In the genomic region with DNA sequence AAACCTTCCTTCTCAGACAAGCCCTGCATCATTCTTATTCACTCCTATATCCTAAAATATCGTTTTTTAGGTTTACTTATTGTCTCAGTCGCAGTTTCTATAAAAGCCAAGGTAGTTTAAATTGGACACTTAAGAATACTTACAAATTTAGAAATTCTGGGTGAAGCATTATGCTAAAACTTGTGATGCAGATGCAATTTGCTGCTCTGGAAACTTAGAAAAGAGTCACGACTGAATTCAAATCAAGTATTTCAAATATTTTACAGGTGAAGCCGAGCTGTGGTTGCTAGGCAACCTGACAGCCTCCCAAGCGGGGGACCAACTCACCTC, we compare ENCODE assay signal across 8 mouse cellular contexts. TPM values are rescaled to one million over a fixed set of nuclear protein-coding genes. Genes with fewer than 3 reads are reported as not detected.
DNase-seq lines count a peak whose midpoint lies in the region; ATAC-seq and TF ChIP-seq lines count a peak whose summit lies in the region.

No protein-coding gene starts in this region.

- peak overlapping the region; percentile 81 for H3K4me3 ChIP-seq in heart, embryonic 15.5 days
- H3K4me3 ChIP-seq in MEL (ENCODE audit: control insufficient read depth in 1 of 2, insufficient read depth in 1 of 2, low read depth in 2 of 2, low read length in 2 of 2) (peak overlapping the region; percentile 45 to 73), macrophage (ENCODE audit: inconsistent target) (peak overlapping the region; percentile 41)
- peak overlapping the region; percentile 21 for H3K4me3 ChIP-seq in hindbrain, embryonic 11.5 days (ENCODE audit: low read depth, low read length)

- H3K79me2 ChIP-seq in MEL (ENCODE audit: control insufficient read depth, insufficient read depth, low read length, poor library complexity) (peaks cover 9% of the 10 kb centered on the region), macrophage (ENCODE audit: inconsistent target) (peaks cover 47% of the 10 kb centered on the region)

- H3K4me2 ChIP-seq in heart, embryonic 15.5 days, result peak overlapping the region; percentile 65
- H3K4me2 ChIP-seq in hindbrain, embryonic 11.5 days (replicated peaks; ENCODE audit: low read depth, low read length), result peak overlapping the region; percentile 30

- intact Hi-C loops in heart, postnatal 36 days (cut with DNase I), result loop anchor here (2.0 kb wide), 1 partner anchor 101 kb away; a partner anchor contains a TSS

- H3K4me1 ChIP-seq in heart, embryonic 15.5 days (replicated peaks), result peaks cover 21% of the 10 kb centered on the region
- H3K4me1 ChIP-seq in MEL (ENCODE audit: control insufficient read depth in 1 of 2, insufficient read depth in 2 of 2, low read length in 2 of 2), result peaks cover 0 to 6% of the 10 kb centered on the region in 2 experiments; a peak in 2 of 4 replicates
- no peaks in the 10 kb centered on the region; the same call in 1 of the 2 replicates for H3K4me1 ChIP-seq in hindbrain, embryonic 11.5 days (replicated peaks; ENCODE audit: control insufficient read depth, insufficient read depth, low read length)

- no peak for DNase-seq in heart, postnatal 36 days
- DNase-seq in MEL (ENCODE audit: low read depth, low spot score), result no peak
- DNase-seq in hindbrain, embryonic 11.5 days (ENCODE audit: low spot score), result no peak
- no peak for DNase-seq in frontal cortex, adult 2 months (ENCODE audit: extremely low spot score in 1 of 2, low spot score in 1 of 2)
- no peak for DNase-seq in urinary bladder, postnatal 4 days (ENCODE audit: low spot score in 2 of 2)
- no peak for DNase-seq in left cerebral cortex, adult 9 months (ENCODE audit: low spot score in 2 of 2)

- WGBS in heart, embryonic 15.5 days, result 9% methylated on average over 5 of the region's 5 CpGs
- 13% methylated on average over 5 of the region's 5 CpGs for WGBS in hindbrain, embryonic 11.5 days
- 14% methylated on average over 5 of the region's 5 CpGs for WGBS in macrophage (ENCODE audit: missing documents)

- TF ChIP-seq POLR2A in MEL (IDR thresholded peaks at IDR 0.05; ENCODE audit: control insufficient read depth in 1 of 2, insufficient read depth in 1 of 2, low read depth in 1 of 2, low read length in 2 of 2, poor library complexity in 1 of 2), result no peak

- no peak for ATAC-seq in heart, embryonic 15.5 days (replicated peaks; ENCODE audit: insufficient number of reproducible peaks, insufficient read depth, low FRiP score, low read depth)
- ATAC-seq in hindbrain, embryonic 11.5 days (ENCODE audit: low FRiP score), result no peak

- no peak for TF ChIP-seq CTCF in MEL (IDR thresholded peaks at IDR 0.05 in 2 of 3, conservative IDR thresholded peaks at IDR 0.05 in 1 of 3; ENCODE audit: control insufficient read depth in 1 of 3, insufficient read depth in 1 of 3, low read depth in 2 of 3, low read length in 3 of 3, poor library complexity in 1 of 3, severe bottlenecking in 1 of 3)

- H3K9ac ChIP-seq in heart, embryonic 15.5 days, result no peak overlapping the region
- peak overlapping the region; percentile 26; the same call in 1 of the 2 replicates for H3K9ac ChIP-seq in MEL (ENCODE audit: control insufficient read depth, low read depth, low read length, poor library complexity, severe bottlenecking)
- no peak overlapping the region for H3K9ac ChIP-seq in hindbrain, embryonic 11.5 days (ENCODE audit: low read depth, low read length)

- H3K9me3 ChIP-seq in heart, embryonic 15.5 days (replicated peaks), result no peaks in the 10 kb centered on the region
- no peaks in the 10 kb centered on the region for H3K9me3 ChIP-seq in MEL (replicated peaks; ENCODE audit: insufficient read depth, low read length)
- no peaks in the 10 kb centered on the region for H3K9me3 ChIP-seq in hindbrain, embryonic 11.5 days (ENCODE audit: control insufficient read depth, low read length)

- H3K27ac ChIP-seq in heart, embryonic 15.5 days, result peak overlapping the region; percentile 4; the same call in 1 of the 2 replicates
- H3K27ac ChIP-seq in MEL (ENCODE audit: control insufficient read depth, low read depth, low read length), result no peak overlapping the region
- 0 out of 2 replicates have a peak overlapping the region, but pooled peaks have one; percentile 58 for H3K27ac ChIP-seq in hindbrain, embryonic 11.5 days (ENCODE audit: low read depth, low read length)
- H3K27ac ChIP-seq in macrophage, result peak overlapping the region; percentile 86

- 0 out of 2 replicates have a peak, but pooled peaks cover 3% of the 10 kb centered on the region for H3K36me3 ChIP-seq in heart, embryonic 15.5 days
- H3K36me3 ChIP-seq in MEL (ENCODE audit: control insufficient read depth in 1 of 2, insufficient read depth in 2 of 2, low read length in 2 of 2) (peaks cover 0 to 10% of the 10 kb centered on the region in 2 experiments; a peak in 2 of 4 replicates), macrophage (ENCODE audit: inconsistent target) (no peaks in the 10 kb centered on the region)
- no peaks in the 10 kb centered on the region for H3K36me3 ChIP-seq in hindbrain, embryonic 11.5 days (ENCODE audit: control insufficient read depth, insufficient read depth, low read length)

- TF ChIP-seq RAD21 in MEL (IDR thresholded peaks at IDR 0.05; ENCODE audit: low read depth, low read length), result no peak

- no peak for TF ChIP-seq EP300 in MEL (IDR thresholded peaks at IDR 0.05; ENCODE audit: low read depth in 1 of 2, low read length in 2 of 2)

- H3K27me3 ChIP-seq in heart, embryonic 15.5 days, result no peaks in the 10 kb centered on the region
- H3K27me3 ChIP-seq in MEL (ENCODE audit: control insufficient read depth in 1 of 2, insufficient read depth in 2 of 2, low read length in 2 of 2), result no peaks in the 10 kb centered on the region
- no peaks in the 10 kb centered on the region for H3K27me3 ChIP-seq in hindbrain, embryonic 11.5 days (ENCODE audit: control insufficient read depth, insufficient read depth, low read length)

TF ChIP-seq in MEL, 35 proteins besides CTCF, POLR2A, EP300 and RAD21:
- TF ChIP-seq POLR2AphosphoS2 (IDR thresholded peaks at IDR 0.05; ENCODE audit: low read length), result no peak
- TF ChIP-seq ZKSCAN1 (IDR thresholded peaks at IDR 0.05; ENCODE audit: low read depth, low read length), result no peak
- TF ChIP-seq POLR2AphosphoS5 (IDR thresholded peaks at IDR 0.05; ENCODE audit: borderline replicate concordance, low read depth, low read length), result no peak
- TF ChIP-seq RCOR1 (IDR thresholded peaks at IDR 0.05; ENCODE audit: low read depth, low read length), result no peak
- no peak for TF ChIP-seq MYB (IDR thresholded peaks at IDR 0.05; ENCODE audit: low read depth, low read length)
- no peak for TF ChIP-seq CHD2 (IDR thresholded peaks at IDR 0.05; ENCODE audit: low read length)
- no peak for TF ChIP-seq UBTF (IDR thresholded peaks at IDR 0.05; ENCODE audit: borderline replicate concordance, insufficient read depth, low read depth, low read length)
- no peak; the same call in 1 of the 2 replicates for TF ChIP-seq SIN3A (IDR thresholded peaks at IDR 0.05; ENCODE audit: low read length)
- TF ChIP-seq TAL1 (IDR thresholded peaks at IDR 0.05; ENCODE audit: low read length), result no peak
- TF ChIP-seq MAZ (IDR thresholded peaks at IDR 0.05; ENCODE audit: low read depth, low read length), result no peak
- TF ChIP-seq KAT2A (conservative IDR thresholded peaks at IDR 0.05; ENCODE audit: low read depth, low read length), result no peak
- no peak for TF ChIP-seq USF2 (IDR thresholded peaks at IDR 0.05; ENCODE audit: borderline replicate concordance in 1 of 2, insufficient read depth in 1 of 2, low read depth in 1 of 2, low read length in 2 of 2)
- no peak; the same call in 1 of the 2 replicates for TF ChIP-seq MXI1 (IDR thresholded peaks at IDR 0.05; ENCODE audit: low read depth, low read length)
- TF ChIP-seq SMC3 (IDR thresholded peaks at IDR 0.05; ENCODE audit: low read depth, low read length), result no peak
- no peak for TF ChIP-seq ELF1 (IDR thresholded peaks at IDR 0.05; ENCODE audit: low read depth, low read length)
- no peak for TF ChIP-seq MYC (IDR thresholded peaks at IDR 0.05; ENCODE audit: low read depth, low read length)

RNA-seq across cellular contexts. Expression of a gene that starts 0.5 kb away (rescaled TPM):
- 69.9 and 86.4 TPM in 2 replicates for polyA plus RNA-seq in heart, embryonic 15.5 days (2015; fragmentation: Nextera tagmentation; extraction: Ambion mirVana)
- total RNA-seq in heart, postnatal 36 days (2021), result 10 to 100 TPM; 38.6 to 39.0 TPM
- total RNA-seq in MEL (2012; rRNA removed), result 13.6 and 16.4 TPM in 2 replicates
- polyA plus RNA-seq in MEL (2012; ENCODE audit: insufficient read depth in 1 of 2, insufficient read length in 2 of 2, low read depth in 1 of 2, low replicate concordance in 2 of 2, missing spikeins in 1 of 2) (10 to 100 TPM in 1 of 2 experiments, not detected in 1; 19.3 TPM), macrophage (2018) (67.8 to 119 TPM (median 103 TPM) in 3 replicates)
- polyA plus RNA-seq in hindbrain, embryonic 11.5 days (2014; fragmentation: Nextera tagmentation; extraction: Ambion mirVana), result 493 and 527 TPM in 2 replicates
- 100 to 1,000 TPM in 10 of 26 experiments, 10 to 100 TPM in 16; 55.5 to 145 (median 86.5) TPM for total RNA-seq in macrophage (2018; cell fraction: chromatin; rRNA removed)
- total RNA-seq in macrophage (2018; cell fraction: cytosol; rRNA removed), result 100 to 1,000 TPM in 16 of 26 experiments, 10 to 100 TPM in 10; 78.2 to 185 (median 109) TPM
- total RNA-seq in macrophage (2018; cell fraction: nucleus; rRNA removed), result 100 to 1,000 TPM in 14 of 26 experiments, 10 to 100 TPM in 12; 77.6 to 267 (median 107) TPM
- polyA plus RNA-seq in frontal cortex, adult 2 months (2012; rRNA removed), result 174 and 189 TPM in 2 replicates

Comparison
In these comparisons a context has a peak if more than half of its experiments do, and no peak if none do; other contexts are left out.
1. H3K4me3 ChIP-seq: peak in every context shown above with its lines; median percentile 81 in heart, embryonic 15.5 days; 59 in MEL; 41 in macrophage; 21 in hindbrain, embryonic 11.5 days.